Mouse (Mus musculus): Measurements from ENCODE around the gene Rlf.
A peak's percentile ranks its signal among the peaks of the same experiment; 100 is the strongest.

Gene Rlf

DNA sequence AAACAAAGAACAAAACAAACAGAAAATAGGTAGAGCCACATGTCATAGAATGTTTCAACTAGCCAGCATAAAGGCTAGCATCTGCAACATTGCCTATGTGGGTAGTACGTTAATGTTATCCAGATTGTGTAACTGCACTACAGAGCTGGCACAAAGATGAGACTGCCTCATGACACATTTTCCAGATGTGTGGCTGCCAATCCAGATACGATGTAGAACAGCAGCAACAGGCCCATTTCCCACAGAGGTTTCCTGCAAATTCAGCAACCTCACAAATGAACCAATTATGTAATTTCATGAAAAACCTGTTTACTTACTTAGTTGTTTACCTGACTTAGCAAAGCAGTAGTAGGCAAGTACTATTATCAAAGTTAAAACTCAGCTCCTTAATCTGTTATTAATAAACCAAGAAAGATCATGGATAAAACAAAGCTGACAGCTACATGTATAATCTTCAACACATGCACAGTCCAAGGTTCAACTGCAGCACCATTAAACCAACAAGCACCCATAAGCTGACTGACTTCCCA is 51.3 kb downstream of the Rlf start:
- no peak for DNase-seq (ENCODE audit: low spot score in 2 of 2)

GRCm38 (mm10) chr4:121109126-121109525 is 105.8 kb downstream of the Rlf start, which contains the start of gene Tmco2:
Gene Tmco2, minus strand, starts transcription at chr4:121109226.
- no peak for DNase-seq (ENCODE audit: low spot score in 2 of 2)

- peak; percentile 69 to 73 for DNase-seq (ENCODE audit: low spot score in 2 of 2)
Observed at GRCm38 (mm10) chr4:121103304-121103703, 111.6 kb downstream of the Rlf start.

GRCm38 (mm10) chr4:121097650-121098378 is 117.1 kb downstream of the Rlf start, which contains the start of gene Zmpste24:
Gene Zmpste24, minus strand, starts transcription at chr4:121098241.
- peak; percentile 93 for DNase-seq (ENCODE audit: low spot score in 2 of 2)

All from right cerebral cortex, adult 2 months (tissue).